Mouse (Mus musculus): Measurements from ENCODE around the gene Kcnj12. TPM values are rescaled to one million over a fixed set of nuclear protein-coding genes. Genes with fewer than 3 reads are reported as not detected.

Kcnj12 gene
- total and polyA plus RNA-seq, 3 experiments: 26.7 to 35.7 (median 29.5) TPM

- Histone ChIP-seq H3K36me3 (ENCODE audit: control insufficient read depth, insufficient read depth, low read length) (no peaks in the 10 kb centered on the region), H3K4me3 (no peak overlapping the region), H3K27ac (no peak overlapping the region), H3K9ac (ENCODE audit: low read depth, low read length) (no peak overlapping the region), H3K27me3 (ENCODE audit: control insufficient read depth, insufficient read depth, low read length) (no peaks in the 10 kb centered on the region), H3K79me2 (replicated peaks; ENCODE audit: control insufficient read depth, insufficient read depth, low read length) (no peaks in the 10 kb centered on the region), H3K4me1 (ENCODE audit: control insufficient read depth, insufficient read depth, low read length) (peaks cover 13% of the 10 kb centered on the region)
- DNase-seq: no peak
- TF ChIP-seq POLR2A (IDR thresholded peaks at IDR 0.05; ENCODE audit: insufficient read depth, low read depth, low read length) (no peak), EP300 (IDR thresholded peaks at IDR 0.05; ENCODE audit: insufficient read depth, low read depth, low read length) (no peak), CTCF (IDR thresholded peaks at IDR 0.05) (no peak)
- WGBS: 79% methylated on average over 18 of the region's 18 CpGs
- intact Hi-C loops (cut with DNase I): loop anchor here (5.0 kb wide), 1 partner anchor 81 kb away; no protein-coding TSS in a partner anchor
Observed at GRCm38 (mm10) chr11:61062548-61063461, 40.4 kb downstream of the Kcnj12 start.

- 85% methylated on average over 6 of the region's 6 CpGs for WGBS
Observed at GRCm38 (mm10) chr11:61063503-61063902, 41.1 kb downstream of the Kcnj12 start.

DNA sequence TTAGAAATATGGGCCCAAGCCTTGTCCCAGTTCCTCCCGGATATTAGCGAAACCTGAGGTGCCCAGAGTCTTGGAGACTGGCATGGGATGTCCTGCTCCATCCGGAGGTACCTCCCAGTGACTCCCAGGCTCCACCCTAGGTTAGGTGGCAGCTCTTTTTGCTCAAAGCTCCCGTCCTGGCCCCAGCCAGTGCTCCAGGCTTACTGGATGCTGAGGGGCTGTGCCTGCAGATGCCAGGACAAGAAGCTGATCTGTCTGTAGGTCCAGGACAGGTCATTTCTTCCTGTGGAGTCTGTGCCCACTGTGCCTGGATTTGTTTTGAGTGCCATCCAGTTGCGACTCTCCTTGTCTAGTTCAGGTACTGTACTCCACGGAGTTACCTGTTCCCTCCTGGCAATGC is 43.3 kb downstream of the Kcnj12 start:
- DNase-seq: no peak
- Histone ChIP-seq H3K79me2 (replicated peaks; ENCODE audit: control insufficient read depth, insufficient read depth, low read length) (no peaks in the 10 kb centered on the region), H3K27ac (no peak overlapping the region), H3K27me3 (ENCODE audit: control insufficient read depth, insufficient read depth, low read length) (no peaks in the 10 kb centered on the region), H3K36me3 (ENCODE audit: control insufficient read depth, insufficient read depth, low read length) (no peaks in the 10 kb centered on the region), H3K4me1 (ENCODE audit: control insufficient read depth, insufficient read depth, low read length) (peaks cover 6% of the 10 kb centered on the region; the same call in 1 of the 2 replicates), H3K4me3 (no peak overlapping the region), H3K9ac (ENCODE audit: low read depth, low read length) (no peak overlapping the region)
- no peak for TF ChIP-seq POLR2A (IDR thresholded peaks at IDR 0.05; ENCODE audit: insufficient read depth, low read depth, low read length)
- TF ChIP-seq EP300 (IDR thresholded peaks at IDR 0.05; ENCODE audit: insufficient read depth, low read depth, low read length): no peak
- no peak for TF ChIP-seq CTCF (IDR thresholded peaks at IDR 0.05)
- intact Hi-C loops (cut with DNase I): no loop called here
- WGBS: 80% methylated on average over 6 of the region's 6 CpGs

More at GRCm38 (mm10) chr11:61063503-61063902, 41.1 kb downstream of the Kcnj12 start:
- Histone ChIP-seq H3K4me3 (no peak overlapping the region), H3K4me1 (ENCODE audit: control insufficient read depth, insufficient read depth, low read length) (peaks cover 13% of the 10 kb centered on the region), H3K9ac (ENCODE audit: low read depth, low read length) (no peak overlapping the region), H3K27me3 (ENCODE audit: control insufficient read depth, insufficient read depth, low read length) (no peaks in the 10 kb centered on the region), H3K79me2 (replicated peaks; ENCODE audit: control insufficient read depth, insufficient read depth, low read length) (no peaks in the 10 kb centered on the region), H3K36me3 (ENCODE audit: control insufficient read depth, insufficient read depth, low read length) (no peaks in the 10 kb centered on the region), H3K27ac (no peak overlapping the region)
- intact Hi-C loops (cut with DNase I): loop anchor here (5.0 kb wide), 1 partner anchor 81 kb away; no protein-coding TSS in a partner anchor
- DNase-seq: no peak
- TF ChIP-seq POLR2A (IDR thresholded peaks at IDR 0.05; ENCODE audit: insufficient read depth, low read depth, low read length) (no peak), EP300 (IDR thresholded peaks at IDR 0.05; ENCODE audit: insufficient read depth, low read depth, low read length) (no peak), CTCF (IDR thresholded peaks at IDR 0.05) (no peak)

- Histone ChIP-seq H3K27ac (no peak overlapping the region), H3K79me2 (replicated peaks; ENCODE audit: control insufficient read depth, insufficient read depth, low read length) (no peaks in the 10 kb centered on the region), H3K4me3 (no peak overlapping the region), H3K9ac (ENCODE audit: low read depth, low read length) (no peak overlapping the region), H3K27me3 (ENCODE audit: control insufficient read depth, insufficient read depth, low read length) (no peaks in the 10 kb centered on the region), H3K4me1 (ENCODE audit: control insufficient read depth, insufficient read depth, low read length) (no peaks in the 10 kb centered on the region), H3K36me3 (ENCODE audit: control insufficient read depth, insufficient read depth, low read length) (no peaks in the 10 kb centered on the region)
- no peak for TF ChIP-seq POLR2A (IDR thresholded peaks at IDR 0.05; ENCODE audit: insufficient read depth, low read depth, low read length)
- TF ChIP-seq EP300 (IDR thresholded peaks at IDR 0.05; ENCODE audit: insufficient read depth, low read depth, low read length): no peak
- TF ChIP-seq CTCF (IDR thresholded peaks at IDR 0.05): no peak
- intact Hi-C loops (cut with DNase I): no loop called here
- 82% methylated on average over 9 of the region's 9 CpGs for WGBS
- no peak for DNase-seq
Observed at GRCm38 (mm10) chr11:61067133-61067835, 44.9 kb downstream of the Kcnj12 start.

DNA sequence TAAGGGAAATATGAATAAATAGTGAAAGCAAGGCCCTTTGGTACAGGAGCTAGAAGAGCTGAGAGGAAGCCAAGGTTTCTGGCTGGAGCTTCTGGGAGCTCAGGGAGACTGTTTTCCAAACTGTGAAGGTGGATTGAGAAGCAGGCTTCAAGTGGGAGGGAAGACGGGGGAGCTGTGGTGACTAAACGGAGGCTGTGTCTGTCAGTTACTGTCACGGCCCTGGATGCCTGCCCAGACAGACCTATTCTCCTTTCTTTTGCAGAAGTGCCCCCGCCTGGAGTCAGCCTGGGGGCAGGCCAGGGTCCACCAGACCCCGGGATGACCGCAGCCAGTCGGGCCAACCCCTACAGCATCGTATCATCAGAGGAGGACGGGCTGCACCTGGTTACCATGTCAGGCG is 46.5 kb downstream of the Kcnj12 start:
- no peak overlapping the region for H3K27ac ChIP-seq
- no peaks in the 10 kb centered on the region for H3K79me2 ChIP-seq (replicated peaks; ENCODE audit: control insufficient read depth, insufficient read depth, low read length)
- 57% methylated on average over 10 of the region's 10 CpGs for WGBS
- H3K4me1 ChIP-seq (ENCODE audit: control insufficient read depth, insufficient read depth, low read length): no peaks in the 10 kb centered on the region
- TF ChIP-seq CTCF (IDR thresholded peaks at IDR 0.05): no peak
- no peak for TF ChIP-seq EP300 (IDR thresholded peaks at IDR 0.05; ENCODE audit: insufficient read depth, low read depth, low read length)
- no peak for TF ChIP-seq POLR2A (IDR thresholded peaks at IDR 0.05; ENCODE audit: insufficient read depth, low read depth, low read length)
- H3K27me3 ChIP-seq (ENCODE audit: control insufficient read depth, insufficient read depth, low read length): no peaks in the 10 kb centered on the region
- no peaks in the 10 kb centered on the region for H3K36me3 ChIP-seq (ENCODE audit: control insufficient read depth, insufficient read depth, low read length)
- intact Hi-C loops (cut with DNase I): no loop called here
- H3K9ac ChIP-seq (ENCODE audit: low read depth, low read length): no peak overlapping the region
- DNase-seq: no peak
- no peak overlapping the region for H3K4me3 ChIP-seq
